Mouse (Mus musculus): Measurements from ENCODE around the gene Dcaf15. TPM values are rescaled to one million over a fixed set of nuclear protein-coding genes. Genes with fewer than 3 reads are reported as not detected.

The Dcaf15 gene
- total RNA-seq, 2 experiments from 2014 or later: 17.7 to 20.6 TPM

DNA sequence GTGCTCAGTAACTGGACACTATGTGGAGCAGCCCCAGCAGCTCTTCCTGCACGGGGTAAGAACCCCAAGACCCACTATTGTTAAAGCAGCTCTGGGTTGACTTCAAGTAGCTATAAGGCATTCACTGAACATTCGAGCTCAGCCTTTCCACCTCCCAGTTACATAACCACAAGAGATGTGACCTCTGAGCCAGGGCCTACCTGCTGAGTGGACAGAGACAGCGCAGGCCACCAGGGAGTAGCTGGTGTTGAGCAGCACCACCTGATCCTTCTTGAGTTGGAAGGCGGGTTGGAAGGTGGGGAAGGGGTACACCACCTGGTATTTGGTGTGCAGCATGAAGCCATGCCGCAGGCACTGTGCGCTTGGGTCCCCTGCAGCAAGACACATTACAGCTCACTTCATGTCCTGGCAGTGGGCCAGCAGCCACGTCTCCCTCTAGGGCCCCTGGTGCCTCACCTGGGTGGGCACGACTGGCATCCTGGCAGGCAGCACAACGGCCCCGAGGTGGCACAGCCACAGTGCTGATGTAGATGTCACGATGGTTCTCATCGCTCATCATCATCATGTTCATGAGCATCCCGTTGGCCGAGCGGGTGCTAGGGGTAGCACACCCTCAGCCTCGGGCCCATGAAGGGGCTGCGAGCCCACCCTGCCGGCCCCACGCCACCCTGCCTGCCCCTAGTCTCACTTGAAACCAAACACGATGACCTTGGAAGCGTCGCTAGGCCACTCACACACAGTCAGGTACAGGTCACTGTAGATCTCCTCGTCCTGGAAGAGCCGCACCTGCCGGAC lies 2.9 kb downstream of the Dcaf15 start:
- no peak for DNase-seq

DNA sequence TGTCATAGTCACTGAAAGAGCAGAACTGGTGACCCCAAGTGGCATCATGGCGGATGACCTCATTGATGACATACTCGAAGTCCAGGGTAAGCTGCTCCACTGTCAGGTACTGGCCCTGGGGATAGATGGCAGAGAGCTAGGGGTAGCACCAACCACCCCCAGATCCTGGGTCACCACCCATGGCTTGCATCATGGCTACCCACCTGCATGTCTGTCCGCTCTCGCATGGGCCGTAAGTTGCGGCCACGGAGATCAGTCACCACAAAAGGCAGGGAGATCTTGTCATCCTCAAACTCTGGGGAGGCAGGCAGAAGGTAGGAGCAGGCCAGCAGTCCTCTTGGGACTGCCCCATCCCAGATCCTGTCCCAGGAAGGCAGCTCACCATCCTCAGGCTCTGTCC lies 6.2 kb downstream of the Dcaf15 start:
- DNase-seq: no peak

DNA sequence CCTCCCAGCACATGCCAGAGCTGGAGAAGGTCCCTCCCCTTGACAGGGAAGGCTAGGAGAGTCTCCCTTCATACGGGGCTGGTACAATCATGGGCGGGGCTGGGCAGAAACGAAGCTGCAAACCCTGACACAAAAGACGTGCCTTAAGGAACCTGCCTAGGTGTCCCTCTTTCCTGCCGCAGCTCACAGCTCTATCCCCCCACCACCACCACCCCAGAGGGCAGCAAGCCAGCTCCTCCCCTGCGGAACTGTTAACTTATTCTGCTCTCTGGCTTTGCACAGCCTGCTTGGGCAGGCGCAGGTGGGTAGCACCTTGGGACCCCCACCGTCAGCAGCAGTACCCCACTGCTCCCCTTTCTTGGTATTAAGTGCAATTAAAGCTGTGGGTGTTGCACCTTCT lies 8.5 kb downstream of the Dcaf15 start:
- DNase-seq: no peak

DNA sequence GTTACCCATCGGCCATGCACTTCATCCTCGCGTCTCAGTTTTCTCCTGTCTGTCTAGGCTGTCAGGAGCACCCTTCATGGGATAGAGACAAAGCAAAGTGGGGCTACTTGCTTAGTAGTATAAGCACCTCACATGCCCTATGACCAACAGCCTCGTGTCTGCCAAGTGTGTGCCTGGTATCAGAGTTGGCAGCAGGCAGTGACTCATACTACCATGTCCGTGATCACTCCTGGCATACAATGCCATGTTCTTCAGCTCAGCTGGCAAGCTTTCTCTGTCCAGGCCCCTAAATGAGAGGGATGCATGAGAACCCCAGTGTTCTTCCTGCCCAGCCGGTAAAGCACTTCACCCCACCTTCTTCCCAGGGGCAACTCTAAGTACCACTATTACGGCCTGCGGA lies 14.0 kb downstream of the Dcaf15 start:
- peak; percentile 59 for DNase-seq

DNA sequence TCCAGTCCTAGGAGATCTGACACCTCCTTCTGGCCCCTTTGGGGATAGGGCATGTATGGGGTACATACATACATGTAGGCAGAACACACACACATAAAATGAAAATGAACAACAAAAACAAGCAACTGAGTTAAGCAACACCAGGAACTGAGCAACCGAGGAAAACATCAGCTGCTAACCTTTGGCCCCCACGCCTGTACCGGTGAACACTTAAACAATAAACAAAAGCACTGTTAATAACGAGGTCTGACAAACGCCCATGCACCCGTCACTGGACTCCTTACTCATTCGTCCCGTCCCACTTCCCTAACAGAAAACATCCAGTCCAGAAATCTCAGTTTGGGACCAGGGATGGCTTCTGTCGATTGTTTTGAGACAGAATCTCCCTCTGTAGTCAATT lies 15.3 kb downstream of the Dcaf15 start:
- DNase-seq: no peak

DNA sequence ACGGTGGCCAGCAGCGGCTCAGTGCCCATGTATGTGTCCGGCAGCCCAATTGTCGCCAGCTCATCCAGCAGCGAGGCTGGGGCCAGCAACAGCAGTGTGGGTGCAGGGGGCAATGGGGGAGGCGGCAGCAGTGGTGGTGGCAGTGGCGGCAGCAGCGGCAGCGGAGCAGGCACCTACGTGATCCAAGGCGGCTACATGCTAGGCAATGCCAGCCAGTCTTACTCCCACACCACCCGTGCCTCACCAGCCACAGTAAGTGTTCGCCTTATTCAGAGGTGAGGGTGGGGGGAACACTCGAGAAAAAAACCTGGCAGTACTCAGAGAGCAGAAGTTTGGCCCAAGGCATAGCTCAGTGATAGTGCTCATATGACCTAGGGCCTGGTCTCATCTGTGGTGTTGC lies 16.7 kb downstream of the Dcaf15 start:
- DNase-seq: no peak

DNA sequence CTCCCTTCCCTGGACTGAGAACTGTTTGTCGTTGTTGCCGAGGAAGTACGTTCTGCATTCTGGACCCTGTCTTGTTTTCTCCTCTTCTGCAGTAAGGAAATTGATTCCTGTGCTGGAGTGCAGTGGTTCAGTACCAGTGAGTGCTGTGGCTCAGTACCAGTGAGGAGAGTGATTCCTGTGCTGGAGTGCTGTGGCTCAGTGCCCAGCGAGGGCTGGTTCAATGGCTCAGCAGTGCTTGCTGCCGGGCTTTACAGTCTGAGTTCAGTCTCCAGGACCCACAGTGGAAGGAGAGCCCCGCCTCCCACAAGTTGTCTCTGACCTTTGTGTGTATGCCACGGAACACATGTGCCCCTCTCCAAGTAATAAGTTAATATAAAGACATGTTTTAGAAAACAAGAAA lies 17.4 kb downstream of the Dcaf15 start:
- DNase-seq: no peak

DNA sequence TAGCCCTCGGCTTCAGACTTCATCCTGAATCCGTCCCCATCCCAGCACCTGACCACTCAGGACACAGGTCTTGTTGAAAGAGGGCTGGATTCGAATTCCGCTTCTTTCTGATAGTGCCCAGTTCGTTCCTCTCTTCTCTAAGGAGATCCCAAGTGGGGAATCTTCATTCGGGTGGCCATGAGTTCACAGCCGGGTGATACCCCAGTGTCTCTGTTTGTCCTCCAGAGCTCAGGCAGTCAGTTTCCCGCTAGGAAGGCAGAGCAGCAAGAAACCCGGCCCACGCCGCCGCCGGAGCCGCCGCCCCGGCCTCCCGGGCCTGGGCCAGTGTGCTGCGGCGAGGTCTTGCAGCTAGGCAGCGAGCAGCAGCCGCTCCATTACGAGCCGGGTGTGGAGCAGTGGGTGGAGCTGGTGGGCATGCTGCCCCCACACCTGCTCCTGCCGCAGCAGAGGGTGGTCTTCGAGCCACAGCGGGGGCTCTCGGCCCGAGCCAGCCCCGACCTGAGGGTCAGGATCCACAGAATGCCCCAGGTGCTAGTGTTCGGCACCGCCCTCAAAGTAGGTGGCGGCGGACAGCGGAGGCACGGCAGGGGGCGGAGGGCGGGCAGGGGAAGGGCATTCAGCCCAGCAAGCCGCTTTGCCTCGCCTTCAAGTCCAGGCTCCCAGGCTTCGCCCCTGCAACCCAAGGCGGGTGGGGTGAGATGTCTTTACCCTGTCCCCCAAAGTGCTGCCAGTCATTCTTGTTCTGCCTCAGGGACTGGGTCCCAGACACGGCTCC lies 20.0 kb downstream of the Dcaf15 start:
- no peak for DNase-seq

DNA sequence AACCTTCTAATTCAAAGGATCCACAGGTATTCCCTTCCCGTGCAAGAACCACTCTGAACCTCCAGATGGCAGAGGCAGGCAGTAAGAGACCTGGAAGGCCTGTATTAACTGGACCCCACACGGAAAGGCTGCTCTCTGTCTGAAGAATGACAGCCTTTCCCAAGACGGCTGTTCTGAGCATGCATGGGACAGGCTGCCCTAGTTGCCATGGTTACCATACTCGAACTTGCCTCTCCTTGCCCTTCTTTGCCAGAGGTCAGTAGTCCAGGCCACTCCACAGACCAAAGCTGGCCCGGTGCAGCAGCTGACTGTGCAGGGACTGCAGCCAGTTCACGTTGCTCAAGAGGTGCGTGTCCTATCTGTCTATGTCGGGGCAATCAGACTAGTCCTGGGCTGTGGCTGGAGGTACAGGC lies 20.7 kb downstream of the Dcaf15 start:
- DNase-seq: peak; percentile 74

DNA sequence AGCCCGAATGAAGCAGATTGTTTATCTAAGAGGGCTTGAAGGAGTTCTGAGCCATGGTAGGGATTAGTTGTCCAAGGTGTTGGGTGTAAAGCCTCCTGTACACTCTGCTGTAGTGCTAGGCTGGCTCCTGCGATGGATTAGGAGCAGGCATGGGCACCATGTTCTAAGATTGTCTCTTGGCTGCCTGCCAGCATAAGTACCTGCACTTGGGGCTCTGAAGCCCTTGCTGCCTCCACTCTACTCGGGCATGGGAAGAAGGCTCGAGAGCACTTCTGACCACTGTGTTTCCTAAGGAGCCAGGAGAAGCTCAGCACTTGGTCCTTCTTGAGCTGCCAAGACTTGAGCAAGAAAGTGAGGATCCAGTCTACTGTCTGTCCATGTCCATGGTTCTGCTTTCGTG lies 25.4 kb downstream of the Dcaf15 start:
- no peak for DNase-seq

DNA sequence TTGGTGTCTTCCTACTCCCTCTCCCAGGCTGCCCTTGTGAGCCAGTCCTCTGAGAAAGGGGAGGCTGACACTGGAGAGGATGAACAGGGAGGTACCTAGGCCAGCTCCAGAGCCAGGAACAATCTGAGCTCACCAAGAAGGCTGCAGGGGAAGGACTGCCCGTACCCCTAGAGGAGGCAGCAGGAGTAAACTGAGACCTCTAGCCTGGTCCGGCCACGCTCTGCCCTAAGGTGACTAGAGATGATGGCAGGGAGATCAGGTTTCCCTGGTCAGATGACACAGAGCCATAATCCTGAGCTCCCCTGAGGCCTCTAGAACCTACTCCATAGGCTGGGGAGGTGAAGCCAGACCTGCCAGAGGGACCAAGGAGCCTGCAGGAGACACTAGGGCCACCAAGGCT lies 27.7 kb downstream of the Dcaf15 start:
- DNase-seq: no peak

DNA sequence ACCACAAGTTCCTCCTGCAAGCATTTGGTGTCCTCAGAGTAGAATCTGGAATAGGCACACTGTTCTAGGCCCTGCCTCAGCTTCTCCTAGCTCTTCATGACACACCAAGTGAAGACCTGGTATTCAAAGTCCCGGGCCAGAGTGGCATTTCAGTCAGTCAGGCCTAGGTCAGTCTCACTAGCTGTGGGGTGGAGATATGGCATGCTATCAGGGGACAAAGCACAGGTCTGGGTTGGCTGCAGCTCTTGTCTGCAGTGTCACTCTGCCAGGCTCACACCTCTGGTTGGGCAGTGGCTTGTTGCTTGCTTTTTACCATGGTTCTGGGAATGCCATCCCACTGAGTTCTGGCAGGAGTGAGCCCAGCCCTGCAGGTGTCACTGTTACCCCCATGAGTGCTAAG lies 28.2 kb downstream of the Dcaf15 start:
- DNase-seq: no peak

DNA sequence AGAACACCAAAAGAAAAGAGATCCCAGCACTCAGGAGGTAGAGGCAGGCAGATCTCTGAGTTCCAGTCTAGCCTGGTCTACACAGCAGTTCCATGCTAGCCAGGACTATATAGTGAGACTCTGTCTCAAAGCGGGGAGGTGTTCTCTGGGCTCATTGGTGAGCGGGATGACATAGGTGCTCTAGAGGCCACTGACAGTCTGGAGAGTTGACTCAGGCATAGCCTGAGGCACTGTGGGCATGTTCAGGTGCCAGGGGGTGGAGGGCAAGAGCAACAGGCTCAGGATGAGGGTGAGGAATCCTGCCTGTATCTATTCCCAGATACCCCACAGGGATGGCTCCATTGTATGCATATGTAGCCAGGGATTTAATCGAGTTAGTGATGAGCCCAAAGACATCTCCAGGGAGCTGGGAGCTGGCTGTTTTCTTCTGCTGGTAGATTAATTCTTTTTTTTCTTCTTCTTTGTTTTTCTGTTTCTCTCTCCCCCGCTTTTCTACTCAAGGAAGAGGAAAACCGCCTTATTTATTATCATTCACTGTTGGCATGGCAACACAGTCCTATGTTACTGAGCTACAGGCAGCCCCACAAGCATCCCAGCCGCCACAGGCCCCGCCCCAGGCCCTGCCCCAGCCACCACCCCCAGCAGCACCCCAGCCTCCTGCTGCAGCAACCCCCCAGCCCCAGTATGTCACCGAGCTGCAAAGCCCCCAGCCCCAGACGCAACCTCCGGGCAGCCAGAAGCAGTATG lies 31.2 kb downstream of the Dcaf15 start:
- DNase-seq: no peak

DNA sequence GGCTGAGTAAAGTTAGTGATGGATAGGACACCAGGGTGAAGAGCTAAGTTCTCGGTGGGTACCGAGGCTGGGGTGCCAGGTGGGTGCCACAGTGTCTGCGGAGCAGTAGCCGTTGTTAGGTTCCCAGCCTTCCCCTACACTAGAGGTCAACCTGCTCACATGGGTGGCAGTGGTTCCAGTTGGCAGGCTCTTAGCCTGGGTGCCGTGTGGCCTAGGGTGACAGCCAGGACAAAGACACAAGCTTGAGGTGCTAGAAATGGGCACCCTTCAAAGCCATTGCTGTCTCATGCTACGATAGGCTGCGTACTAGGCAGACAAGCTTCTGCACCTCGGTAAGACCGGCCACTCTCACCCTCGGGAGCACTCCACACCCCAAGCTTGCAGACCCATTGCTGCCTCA lies 32.2 kb downstream of the Dcaf15 start:
- peak; percentile 43 for DNase-seq

DNA sequence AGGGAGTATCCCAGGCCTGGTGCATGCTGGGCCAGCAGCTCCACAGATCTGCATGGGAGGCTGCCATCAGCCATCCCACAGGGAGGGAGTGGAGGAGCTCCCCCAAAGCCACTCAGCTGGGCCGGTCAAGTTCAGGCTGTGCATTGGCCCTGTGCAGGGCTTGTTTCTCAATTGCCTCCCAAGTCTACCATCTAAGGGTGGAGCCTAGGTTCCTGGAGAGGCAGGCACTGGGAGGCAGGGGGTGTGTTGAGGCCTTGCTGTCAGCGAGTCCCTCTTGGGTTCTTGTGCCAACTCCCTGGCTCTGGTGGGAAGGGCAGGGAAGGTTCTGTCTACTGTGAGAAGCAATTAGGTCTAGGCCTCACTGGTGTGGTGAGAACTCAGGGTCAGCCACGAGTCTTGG lies 32.6 kb downstream of the Dcaf15 start:
- peak; percentile 50 for DNase-seq

DNA sequence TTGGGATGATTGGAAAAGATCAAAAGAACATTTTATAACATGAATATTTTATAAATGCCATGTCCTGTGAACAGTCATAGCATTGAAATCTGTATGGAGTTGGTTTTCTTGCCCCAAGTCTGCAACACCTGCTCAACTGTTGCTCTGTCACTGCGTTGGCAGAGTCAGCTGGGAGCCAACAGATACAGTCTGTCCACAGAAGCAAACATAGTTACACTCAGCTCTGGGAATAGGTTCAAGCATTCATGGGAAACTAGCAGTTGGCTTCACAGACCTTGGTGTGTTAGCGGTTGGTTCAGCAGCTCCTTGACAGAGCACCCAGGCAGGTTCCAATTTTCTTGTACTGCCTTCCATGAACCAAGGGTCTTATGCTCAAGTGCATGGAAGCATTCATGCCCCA lies 33.9 kb downstream of the Dcaf15 start:
- no peak for DNase-seq

DNA sequence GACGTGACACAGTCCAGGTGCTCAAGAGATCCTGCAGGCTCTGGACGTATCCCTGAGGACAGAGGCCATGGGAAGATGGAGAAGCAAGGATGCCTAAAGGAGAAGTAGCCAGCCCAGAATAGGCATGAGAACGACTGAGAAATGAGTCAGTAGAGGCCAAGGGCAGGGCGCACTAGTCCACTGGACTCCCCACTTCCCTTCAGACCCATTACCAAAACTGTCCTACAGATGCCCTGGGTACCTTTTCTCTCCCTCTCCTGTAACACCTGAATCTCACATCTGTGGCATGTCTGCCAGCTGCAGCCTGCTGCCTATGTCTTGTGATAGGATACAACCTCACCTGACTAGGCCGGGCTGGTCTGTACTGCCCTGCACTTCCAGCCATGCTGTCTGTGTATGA lies 34.3 kb downstream of the Dcaf15 start:
- DNase-seq: no peak

DNA sequence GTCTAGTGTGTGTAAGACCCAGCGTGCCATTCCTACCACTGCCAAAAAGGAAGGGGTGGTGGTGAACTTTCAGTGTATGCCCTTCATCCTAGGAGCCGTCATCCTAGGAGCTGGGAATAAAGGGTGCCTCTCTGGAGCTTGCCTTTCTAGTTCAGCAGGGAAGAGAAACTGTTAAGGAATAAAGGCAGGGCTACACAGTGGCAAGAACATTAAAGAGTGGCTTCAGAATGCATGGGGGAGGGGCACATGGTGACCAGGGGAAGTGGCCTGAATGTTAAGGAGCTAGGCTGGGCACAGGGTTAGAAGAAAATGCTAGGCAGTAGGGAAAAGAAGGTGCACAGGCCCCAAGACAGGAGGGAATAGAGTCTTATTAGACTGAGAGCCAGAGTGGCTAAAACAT lies 34.8 kb downstream of the Dcaf15 start:
- no peak for DNase-seq

DNA sequence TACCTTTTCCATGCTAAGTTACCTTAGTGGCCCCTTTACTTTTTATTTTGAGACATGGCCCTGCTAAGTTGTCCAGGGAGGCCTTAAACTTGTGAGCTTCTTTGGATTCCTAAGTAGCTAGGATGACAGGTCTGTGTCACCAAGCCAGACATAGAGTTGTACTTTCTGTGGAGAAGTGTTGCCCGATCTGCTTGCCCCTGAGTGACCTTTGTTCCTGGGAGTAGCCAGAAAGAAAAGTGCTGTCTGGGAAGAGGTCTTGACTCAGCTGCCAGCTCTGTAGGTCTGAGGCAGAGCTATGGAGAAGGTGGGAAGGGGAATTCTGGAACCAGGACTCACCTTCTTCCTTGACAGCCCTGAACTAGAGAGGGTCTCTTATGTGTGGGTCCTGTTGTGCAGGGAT lies 35.4 kb downstream of the Dcaf15 start:
- DNase-seq: no peak

DNA sequence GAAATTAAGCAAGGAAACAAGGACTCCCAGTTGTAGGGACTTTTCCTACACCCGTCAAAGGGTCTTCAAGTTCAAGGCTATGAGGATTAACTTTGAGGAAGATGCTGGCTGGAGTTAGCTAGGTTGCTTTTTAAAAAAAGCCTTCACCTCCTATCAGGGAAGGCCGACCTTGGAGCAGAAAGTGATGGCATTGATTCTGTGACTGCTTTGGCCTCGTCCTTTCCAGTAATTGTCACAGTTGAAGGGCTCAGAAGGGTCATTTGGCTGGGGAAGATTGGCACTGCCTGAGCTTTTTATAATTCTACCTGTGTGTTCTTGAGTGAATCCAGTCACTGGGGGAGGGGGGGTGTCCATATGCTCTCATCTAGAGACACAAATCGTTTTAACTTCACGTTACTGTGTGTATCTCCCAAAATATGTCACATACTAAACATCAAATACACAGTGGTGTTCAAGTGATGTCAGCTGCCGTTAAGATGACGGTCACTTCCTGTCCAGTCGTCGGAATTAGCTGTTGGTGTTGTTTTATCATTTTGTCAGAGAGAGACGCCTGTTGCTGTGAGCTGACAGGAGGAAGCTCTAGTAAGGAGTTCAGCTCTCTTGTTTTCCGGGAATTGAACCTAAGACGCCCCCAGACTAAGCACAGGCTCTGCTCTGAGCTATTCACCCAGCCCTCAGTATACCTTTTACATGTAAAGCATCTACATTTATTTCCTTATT lies 36.1 kb downstream of the Dcaf15 start:
- peak; percentile 37 for DNase-seq

DNA sequence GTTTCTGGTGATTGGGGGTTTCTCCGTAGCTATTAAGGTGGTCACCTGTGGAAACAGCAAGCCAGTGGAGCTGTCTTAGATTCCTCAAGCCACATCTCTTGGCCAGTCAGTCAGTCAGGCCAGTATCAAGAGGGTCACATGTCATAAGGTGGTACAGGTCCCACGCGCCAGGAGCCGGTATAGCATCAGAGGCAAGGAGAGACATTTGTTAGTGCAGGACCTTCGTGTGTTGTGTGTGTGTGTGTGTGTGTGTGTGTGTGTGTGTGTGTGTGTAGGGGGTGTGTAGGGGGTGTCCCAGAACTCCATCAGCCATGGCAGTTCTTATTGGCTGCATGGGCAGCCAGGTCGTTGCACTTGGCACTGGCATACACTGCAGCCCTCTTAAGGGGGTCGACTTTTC lies 36.7 kb downstream of the Dcaf15 start:
- DNase-seq: no peak

DNA sequence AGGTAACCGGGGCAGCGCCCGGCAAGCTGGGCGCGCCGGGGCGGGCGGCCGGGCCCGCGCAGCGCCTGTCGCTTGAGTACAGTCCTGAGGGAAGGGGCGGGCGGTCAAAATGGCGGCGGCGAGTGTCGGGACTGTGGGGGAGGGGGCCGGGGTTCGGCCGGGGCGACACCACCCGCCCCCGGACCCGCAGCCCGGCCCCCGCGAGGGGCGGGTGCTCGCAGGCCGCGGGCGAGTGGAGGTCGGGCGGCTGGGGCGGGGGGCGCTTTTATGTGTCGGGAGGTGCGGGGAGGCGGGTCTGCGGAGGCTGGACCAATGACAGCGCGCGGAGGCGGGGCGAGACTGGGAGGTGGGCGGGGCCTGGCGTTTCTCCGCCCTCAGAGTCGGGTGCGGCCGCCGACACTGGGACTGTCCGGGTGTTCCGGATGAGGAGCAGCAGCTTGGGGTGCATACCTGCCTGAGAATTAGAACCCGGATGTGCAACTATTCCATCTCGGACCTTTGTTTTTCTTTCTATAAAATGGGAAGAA lies 37.5 kb downstream of the Dcaf15 start:
- DNase-seq: peak; percentile 99

Measured in adrenal gland, postnatal 10 days (tissue).